Mouse (Mus musculus): Measurements from ENCODE around the gene Gm36210. TPM values are rescaled to one million over a fixed set of nuclear protein-coding genes. Genes with fewer than 3 reads are reported as not detected.
"Not testable (repeated sequence)": the region's sequence is repeated elsewhere in the genome, so short reads cannot be mapped to it uniquely, and the experiment has no call there.

Gm36210 gene
- total RNA-seq, 2 experiments from 2014 or later = not detected

DNA sequence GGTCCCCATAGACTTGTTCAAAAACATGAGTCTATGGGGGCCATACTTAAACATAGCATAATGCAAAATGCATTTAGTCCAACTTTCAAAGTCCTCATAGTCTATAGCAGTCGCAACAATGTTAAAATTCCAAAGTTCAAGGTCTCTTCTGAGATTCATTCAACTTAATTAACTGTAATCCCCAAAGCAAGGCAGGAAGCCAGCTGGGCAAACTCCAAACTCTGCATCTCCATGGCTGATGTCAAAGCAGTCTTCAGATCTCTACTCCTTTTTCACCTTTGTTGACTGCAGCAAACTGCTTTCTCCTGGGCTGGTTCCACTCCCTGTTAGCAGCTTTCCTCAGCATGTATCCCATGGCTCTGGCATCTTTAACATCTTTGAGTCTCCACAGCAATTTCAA lies 27.3 kb downstream of the Gm36210 start:
- DNase-seq = not testable (repeated sequence)

DNA sequence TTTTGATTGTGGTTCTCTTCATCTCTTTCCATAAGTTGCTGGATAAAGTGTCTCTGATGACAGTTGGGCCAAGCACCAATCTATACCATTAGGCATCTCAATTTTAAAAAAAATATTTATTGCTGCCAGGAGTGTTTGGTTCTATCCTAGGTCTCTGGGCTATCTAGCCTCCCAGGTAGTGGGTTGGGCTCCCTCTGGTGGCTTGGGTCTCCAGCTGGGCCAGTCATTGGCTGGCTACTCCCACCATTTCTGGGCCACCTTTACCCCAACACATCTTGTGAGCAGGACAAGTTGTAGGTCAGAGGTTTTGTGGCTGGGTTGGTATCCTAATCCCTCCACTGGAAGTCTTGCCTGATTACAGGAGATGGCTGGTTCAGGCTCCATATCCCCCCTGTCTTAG lies 28.1 kb downstream of the Gm36210 start:
- peak in 1 of 2 experiments; percentile 30 for DNase-seq

DNA sequence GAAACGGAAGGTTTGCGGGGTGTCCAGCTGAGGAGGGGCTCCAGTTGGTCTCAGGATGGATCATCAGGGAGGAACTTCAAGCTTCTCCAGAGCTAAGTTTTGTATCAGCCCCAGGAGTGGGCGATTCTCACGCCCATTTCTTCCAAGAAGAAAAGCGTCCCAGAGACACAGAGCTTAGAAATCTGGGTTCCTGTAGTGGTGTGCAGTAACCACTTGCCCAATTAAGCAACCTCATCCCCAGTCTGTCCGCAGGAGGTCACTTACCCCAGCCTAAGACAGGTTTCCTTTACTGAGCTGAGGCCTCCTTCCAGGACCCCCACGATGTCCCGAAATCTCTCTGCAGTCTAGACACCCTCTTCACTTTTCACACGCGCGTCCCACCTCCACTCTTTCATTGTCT lies 29.1 kb downstream of the Gm36210 start:
- DNase-seq = no peak

- DNase-seq = peak; percentile 91 to 96
Observed at GRCm38 (mm10) chr7:4876753-4877221, 29.5 kb downstream of the Gm36210 start, which contains the start of gene Isoc2a. Gene Isoc2a (plus strand): TSS chr7:4877153.

DNA sequence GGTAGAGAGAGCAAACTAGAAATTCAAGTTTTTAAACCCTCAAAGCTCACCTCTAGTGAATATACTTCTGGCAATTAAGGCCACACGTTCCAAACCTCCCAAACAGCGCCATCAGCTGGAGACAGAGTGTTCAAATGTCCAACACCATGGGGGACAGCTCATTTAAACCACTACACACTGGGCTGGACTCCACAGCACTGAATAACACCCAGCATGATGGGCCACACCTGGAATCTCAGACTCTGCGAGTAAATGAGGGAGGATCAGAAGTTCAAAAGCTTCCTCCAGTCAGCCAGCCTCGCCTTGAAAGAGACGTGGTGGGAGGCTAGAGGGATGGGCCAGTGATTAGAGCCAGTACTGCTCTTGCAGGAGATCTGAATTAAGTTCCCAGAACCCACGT lies 36.2 kb downstream of the Gm36210 start, which contains the start of gene Isoc2b:
TSS of gene Isoc2b (minus strand) at position 126 of the 400 bp plus-strand sequence.
- no peak for DNase-seq

DNA sequence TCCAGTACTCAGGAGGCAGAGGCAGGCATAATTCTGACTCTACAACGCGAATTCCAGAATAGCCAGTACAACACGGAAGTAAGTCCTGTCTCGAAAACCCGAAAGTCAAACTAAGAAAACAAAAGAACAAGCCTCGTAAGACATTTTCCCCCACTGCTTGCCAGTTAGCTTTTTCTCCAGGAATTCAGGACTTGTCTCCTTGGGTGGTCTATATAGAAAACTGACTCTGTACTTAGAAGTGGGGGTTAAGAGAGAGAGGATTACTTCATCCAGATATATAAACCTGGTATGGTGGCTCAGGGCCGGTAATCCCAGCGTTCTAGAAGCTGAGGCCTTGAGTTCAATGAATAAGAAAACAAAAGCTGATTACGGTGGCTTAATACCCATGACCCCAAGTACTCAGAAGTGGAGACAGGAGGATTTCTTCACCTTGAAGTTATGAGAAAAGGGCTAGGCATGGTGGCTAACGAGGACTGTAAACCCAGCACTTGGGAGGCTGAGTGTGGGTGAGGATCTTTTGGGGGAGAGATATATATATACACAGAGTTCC lies 39.6 kb downstream of the Gm36210 start:
- DNase-seq = no peak

- DNase-seq = peak; percentile 99
Observed at GRCm38 (mm10) chr7:4865579-4866493, 40.5 kb downstream of the Gm36210 start.

GRCm38 (mm10) chr7:4865090-4865489 lies 41.2 kb downstream of the Gm36210 start:
- peak; percentile 45 to 53 for DNase-seq

DNA sequence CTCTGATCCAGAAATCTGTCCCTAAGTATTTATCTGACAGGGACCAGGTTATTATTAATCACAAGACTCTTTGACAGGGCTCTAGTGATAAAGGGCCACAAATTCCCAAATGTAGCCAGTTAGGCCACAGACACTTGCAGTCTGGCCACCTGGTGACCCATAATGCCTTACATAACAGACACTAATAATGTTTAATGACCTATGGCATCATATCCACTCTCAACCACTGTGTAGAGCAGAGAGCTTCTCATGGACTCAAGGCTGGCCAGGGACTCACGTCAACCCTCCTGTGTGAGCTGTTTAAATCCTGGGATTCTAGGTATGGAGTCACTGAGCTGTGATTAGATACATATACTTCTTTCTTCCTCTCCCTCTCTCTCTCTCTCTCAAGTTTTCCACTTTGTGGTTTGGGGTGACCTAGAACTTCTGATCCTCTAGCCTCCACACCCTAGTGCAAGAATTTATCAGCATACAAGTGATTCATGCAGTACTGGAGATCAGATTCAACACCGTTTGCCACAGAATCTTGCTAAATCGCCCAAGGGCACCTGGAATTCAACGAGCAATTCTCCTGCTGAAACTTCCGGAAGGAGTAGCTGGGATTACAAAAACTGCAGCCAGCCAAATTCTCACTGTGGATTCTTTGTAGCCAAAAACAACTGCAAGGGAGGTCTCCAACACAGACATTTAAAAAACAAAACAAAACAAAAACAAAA lies 42.0 kb downstream of the Gm36210 start:
- DNase-seq = no peak

- peak; percentile 23 to 25 for DNase-seq
Observed at GRCm38 (mm10) chr7:4863541-4864080, 42.7 kb downstream of the Gm36210 start.

GRCm38 (mm10) chr7:4863041-4863440 lies 43.3 kb downstream of the Gm36210 start:
- peak; percentile 81 to 89 for DNase-seq

- not testable (repeated sequence) for DNase-seq
Observed at GRCm38 (mm10) chr7:4860926-4861325, 45.4 kb downstream of the Gm36210 start.

- DNase-seq = no peak
Observed at GRCm38 (mm10) chr7:4859418-4859978, 46.8 kb downstream of the Gm36210 start.

- no peak for DNase-seq
Observed at GRCm38 (mm10) chr7:4857321-4857720, 49.0 kb downstream of the Gm36210 start.

GRCm38 (mm10) chr7:4856508-4856907 lies 49.8 kb downstream of the Gm36210 start:
- DNase-seq = no peak

DNA sequence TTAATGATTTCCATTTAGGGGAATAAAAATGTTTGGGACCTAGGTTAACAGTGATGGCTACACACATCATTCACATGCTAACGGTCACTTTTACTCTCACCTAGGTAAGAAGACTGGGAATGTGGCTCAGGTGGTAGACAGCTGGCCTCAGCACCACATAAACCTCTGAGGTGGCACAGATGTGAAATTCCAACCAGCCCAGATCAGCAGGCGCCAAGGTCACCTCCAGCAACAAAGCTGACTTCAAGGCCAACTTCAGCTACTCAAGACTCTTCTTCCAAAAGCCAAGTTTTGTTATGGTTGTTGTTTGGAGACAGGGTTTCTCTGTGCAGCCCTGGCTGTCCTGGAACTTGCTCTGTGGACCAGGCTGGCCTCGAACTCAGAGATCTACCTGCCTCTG lies 52.7 kb downstream of the Gm36210 start:
- DNase-seq = no peak

DNA sequence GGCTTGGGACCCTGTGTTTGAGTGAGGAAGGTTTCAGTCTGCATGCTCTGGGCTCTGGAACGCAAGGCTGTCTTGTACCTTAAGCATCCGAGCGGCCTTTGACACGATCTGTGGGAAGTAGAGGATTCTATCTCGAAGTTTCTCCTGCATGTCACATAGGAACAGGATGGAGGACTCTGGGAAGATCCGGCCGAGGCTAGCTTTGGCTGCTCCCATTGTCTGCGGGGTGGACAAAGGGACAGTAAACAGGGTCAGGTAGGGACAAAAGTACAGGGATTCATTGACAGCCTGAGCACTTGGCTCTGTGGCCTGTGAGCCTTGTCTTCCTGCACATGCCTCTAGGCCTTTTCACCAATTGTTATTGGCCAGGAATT lies 55.0 kb downstream of the Gm36210 start:
- no peak for DNase-seq

DNA sequence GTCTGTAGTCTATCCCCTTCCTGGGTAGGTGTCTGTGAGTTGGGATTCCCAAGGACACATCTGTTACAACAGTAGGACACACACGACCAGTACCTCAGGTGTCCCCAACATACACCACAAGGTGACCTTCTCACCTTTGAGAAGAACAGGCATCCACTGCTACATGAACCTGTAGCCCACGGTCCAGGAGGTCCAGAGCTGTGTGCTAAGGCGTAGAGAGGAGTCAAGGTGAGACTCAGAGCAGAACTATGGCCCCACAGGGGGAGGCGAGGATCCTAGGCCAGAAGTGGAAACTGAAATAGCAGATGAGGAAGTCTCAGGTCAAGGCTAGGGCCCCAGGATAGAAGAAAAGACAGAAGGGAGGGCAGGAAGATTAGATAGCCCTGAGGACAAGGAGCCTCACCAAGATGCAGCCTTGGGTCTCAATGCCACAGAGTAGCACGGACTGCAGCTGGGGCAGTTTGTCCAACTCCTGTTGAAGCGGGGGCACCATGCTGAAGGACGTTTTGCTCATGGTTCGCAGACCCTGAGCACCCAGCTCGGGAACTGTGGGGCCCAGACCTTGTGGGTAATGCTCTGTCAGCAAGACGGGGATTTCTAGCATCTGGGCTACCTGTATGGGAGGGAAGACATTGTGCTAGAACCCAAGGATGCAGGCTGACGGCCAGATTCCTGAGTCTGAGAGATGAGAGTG lies 55.5 kb downstream of the Gm36210 start:
- DNase-seq = no peak

DNA sequence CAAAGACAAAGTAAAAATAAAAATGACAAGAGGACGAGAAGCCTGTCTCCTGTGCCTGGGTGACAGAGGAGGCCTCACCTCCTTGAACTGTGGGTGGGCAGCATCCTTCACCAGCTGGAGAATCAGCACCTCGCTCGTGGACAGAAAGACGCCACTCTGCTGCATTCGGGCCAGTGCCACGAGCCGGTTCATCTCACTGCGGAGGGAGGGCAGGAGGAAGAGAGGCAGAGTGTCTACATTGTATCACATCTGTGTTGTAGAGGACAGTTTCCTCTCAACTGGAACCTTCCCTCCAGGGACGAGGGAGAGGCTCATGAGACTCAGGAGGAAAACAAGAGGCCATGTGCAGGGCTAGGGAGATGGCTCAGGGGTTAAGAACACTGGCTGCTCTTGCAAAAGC lies 56.9 kb downstream of the Gm36210 start:
- DNase-seq = no peak
